Mouse (Mus musculus): ENCODE data around the gene Atrx. TPM values are rescaled to one million over a fixed set of nuclear protein-coding genes. Genes with fewer than 3 reads are reported as not detected.
"Not testable (repeated sequence)": the region's sequence is repeated elsewhere in the genome, so short reads cannot be mapped to it uniquely, and the experiment has no call there.

The Atrx gene
- total RNA-seq (2021) (10 to 100 TPM; 55.6 to 64.9 TPM), polyA plus RNA-seq (2012; rRNA removed) (14.1 and 20.8 TPM in 2 replicates)
- long read RNA-seq, partial matches to known transcripts: 6 of 12 reads
- long read RNA-seq, other reads (novel, unspliced or antisense): 6 of 12 reads

DNA sequence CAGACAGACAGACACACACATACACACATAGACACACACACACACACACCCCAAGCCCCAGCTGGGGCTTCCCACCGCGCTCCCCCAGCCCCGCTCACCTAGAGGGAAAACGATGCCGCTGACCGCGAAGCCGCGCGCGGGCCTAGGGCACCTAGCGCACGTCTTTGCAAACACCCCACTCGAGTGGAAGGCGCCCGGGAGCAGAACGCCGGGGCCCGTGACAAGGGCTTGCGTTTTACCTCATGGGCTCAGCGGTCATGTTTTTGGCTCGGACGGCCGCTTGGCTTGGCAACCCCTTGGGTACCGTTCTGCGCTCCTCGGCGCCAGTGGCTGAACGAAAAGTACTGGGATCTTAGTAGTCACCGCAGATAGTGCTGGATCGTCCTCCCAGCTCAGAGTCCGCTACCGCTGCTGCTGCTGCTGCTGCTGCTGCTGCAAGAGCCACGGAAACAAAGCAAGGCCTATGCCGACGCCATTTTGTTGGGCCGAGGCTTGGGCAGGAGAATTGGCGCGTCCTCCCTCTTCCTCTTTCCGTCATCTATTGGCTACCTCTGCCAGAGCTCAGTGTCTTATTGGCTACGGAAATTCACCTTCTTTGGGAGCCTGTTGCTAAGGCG, at the start of gene Atrx:
TSS of gene Atrx (minus strand) at position 543 of the 617 bp plus-strand sequence.
- intact Hi-C loops (cut with DNase I): loop anchor here (5.0 to 10.0 kb wide), 3 partner anchors 38 to 256 kb away; partner anchors contain the start of genes Magt1 and Pgk1
- H3K4me3 ChIP-seq: peak within 1 kb of the TSS; percentile 59
- WGBS: 21% methylated on average over 42 of the region's 42 CpGs
- H3K27ac ChIP-seq: peak within 1 kb of the TSS; percentile 86
- H3K79me2 ChIP-seq (replicated peaks; ENCODE audit: control insufficient read depth, insufficient read depth, low read length): peaks cover 2% of the 10 kb centered on the region; the same call in 1 of the 2 replicates
- DNase-seq: peak; percentile 71 to 84
- H3K36me3 ChIP-seq (ENCODE audit: control insufficient read depth, insufficient read depth, low read length): peaks cover 2% of the 10 kb centered on the region
- H3K4me1 ChIP-seq (ENCODE audit: control insufficient read depth, insufficient read depth, low read length): peaks cover 5% of the 10 kb centered on the region
- TF ChIP-seq EP300 (IDR thresholded peaks at IDR 0.05; ENCODE audit: insufficient read depth, low read depth, low read length) (no peak), CTCF (IDR thresholded peaks at IDR 0.05) (no peak), POLR2A (IDR thresholded peaks at IDR 0.05; ENCODE audit: insufficient read depth, low read depth, low read length) (peak; percentile 75)
- peak within 1 kb of the TSS; percentile 92 for H3K9ac ChIP-seq (ENCODE audit: low read depth, low read length)
- no peaks in the 10 kb centered on the region for H3K27me3 ChIP-seq (ENCODE audit: control insufficient read depth, insufficient read depth, low read length)

DNA sequence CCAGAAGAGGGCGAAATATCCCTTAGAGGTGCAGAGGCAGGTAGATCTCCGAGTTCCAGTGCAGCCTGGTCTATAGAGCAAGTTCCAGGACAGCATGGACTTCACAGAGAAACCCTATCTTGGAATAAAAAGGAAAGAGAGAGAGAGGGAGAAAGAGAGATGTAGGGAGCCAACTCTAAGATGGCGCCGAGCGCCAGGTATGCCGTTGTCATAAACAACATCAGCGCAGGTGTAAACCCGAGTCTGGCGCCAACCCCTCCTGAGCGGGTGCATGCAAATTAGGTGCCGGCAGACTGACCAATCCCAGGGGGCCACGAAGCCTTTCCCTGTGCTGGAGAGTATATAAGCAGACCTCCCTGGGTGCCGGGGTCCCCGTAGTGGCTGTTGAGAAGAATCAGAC, 27.9 kb upstream of the Atrx start:
- H3K4me3 ChIP-seq; H3K36me3 ChIP-seq (ENCODE audit: control insufficient read depth, insufficient read depth, low read length); DNase-seq; H3K27ac ChIP-seq; H3K9ac ChIP-seq (ENCODE audit: low read depth, low read length); H3K79me2 ChIP-seq (replicated peaks; ENCODE audit: control insufficient read depth, insufficient read depth, low read length); H3K4me1 ChIP-seq (ENCODE audit: control insufficient read depth, insufficient read depth, low read length); intact Hi-C loops (cut with DNase I); H3K27me3 ChIP-seq (ENCODE audit: control insufficient read depth, insufficient read depth, low read length): not testable (repeated sequence)
- 66% methylated on average over 14 of the region's 14 CpGs for WGBS

DNA sequence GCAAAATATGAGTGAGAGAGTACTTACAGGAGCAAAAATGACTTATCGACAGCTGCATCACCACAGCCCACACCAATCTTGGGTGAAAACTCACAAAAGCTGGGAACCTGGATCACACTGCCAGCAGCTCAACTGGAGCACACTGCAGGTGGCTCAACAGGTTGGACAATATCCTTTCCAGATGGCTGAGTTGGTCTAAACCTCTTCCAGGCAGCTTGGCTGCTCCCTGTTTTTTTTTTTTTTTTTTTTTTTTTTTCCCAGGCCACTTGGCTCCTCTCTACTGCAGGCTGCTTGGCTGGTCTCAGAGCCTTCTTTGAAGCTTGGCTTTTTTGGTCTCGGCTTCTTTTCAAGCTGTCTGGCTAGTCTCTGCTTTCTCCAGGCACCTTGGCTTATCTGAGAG, 24.8 kb upstream of the Atrx start:
- WGBS: 79% methylated on average over 2 of the region's 2 CpGs
- DNase-seq: no peak
- intact Hi-C loops (cut with DNase I): no loop called here
- Histone ChIP-seq H3K9ac (ENCODE audit: low read depth, low read length) (no peak overlapping the region), H3K36me3 (ENCODE audit: control insufficient read depth, insufficient read depth, low read length) (no peaks in the 10 kb centered on the region), H3K27me3 (ENCODE audit: control insufficient read depth, insufficient read depth, low read length) (no peaks in the 10 kb centered on the region), H3K27ac (no peak overlapping the region), H3K4me1 (ENCODE audit: control insufficient read depth, insufficient read depth, low read length) (no peaks in the 10 kb centered on the region), H3K4me3 (no peak overlapping the region), H3K79me2 (replicated peaks; ENCODE audit: control insufficient read depth, insufficient read depth, low read length) (no peaks in the 10 kb centered on the region)
- TF ChIP-seq POLR2A (IDR thresholded peaks at IDR 0.05; ENCODE audit: insufficient read depth, low read depth, low read length): no peak
- TF ChIP-seq EP300 (IDR thresholded peaks at IDR 0.05; ENCODE audit: insufficient read depth, low read depth, low read length): no peak
- TF ChIP-seq CTCF (IDR thresholded peaks at IDR 0.05): no peak

DNA sequence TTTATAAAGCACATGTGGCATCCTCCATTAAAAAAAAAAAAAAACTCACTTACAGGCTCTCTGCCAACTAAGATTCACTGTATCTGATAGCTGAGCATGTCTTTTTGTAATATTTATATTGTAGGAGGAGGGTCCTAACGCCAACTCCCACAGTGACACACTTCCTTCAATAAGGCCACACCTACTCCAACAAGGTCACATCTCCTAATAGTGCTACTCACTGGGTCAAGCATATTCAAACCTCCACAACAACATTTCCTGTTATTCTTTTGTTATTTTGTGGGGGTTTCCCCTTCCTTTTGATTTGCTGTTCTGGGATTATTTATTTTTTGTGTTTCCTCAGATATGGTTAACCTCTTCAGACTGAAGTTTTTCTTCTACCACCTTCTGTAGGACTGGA, 17.2 kb upstream of the Atrx start:
- H3K27ac ChIP-seq: no peak overlapping the region
- intact Hi-C loops (cut with DNase I): no loop called here
- DNase-seq: no peak
- no peaks in the 10 kb centered on the region for H3K79me2 ChIP-seq (replicated peaks; ENCODE audit: control insufficient read depth, insufficient read depth, low read length)
- H3K9ac ChIP-seq (ENCODE audit: low read depth, low read length): no peak overlapping the region
- 22% methylated on average over 1 of the region's 1 CpGs for WGBS
- no peak overlapping the region for H3K4me3 ChIP-seq
- H3K36me3 ChIP-seq (ENCODE audit: control insufficient read depth, insufficient read depth, low read length): no peaks in the 10 kb centered on the region
- H3K27me3 ChIP-seq (ENCODE audit: control insufficient read depth, insufficient read depth, low read length): no peaks in the 10 kb centered on the region
- TF ChIP-seq EP300 (IDR thresholded peaks at IDR 0.05; ENCODE audit: insufficient read depth, low read depth, low read length): no peak
- TF ChIP-seq CTCF (IDR thresholded peaks at IDR 0.05): no peak
- no peak for TF ChIP-seq POLR2A (IDR thresholded peaks at IDR 0.05; ENCODE audit: insufficient read depth, low read depth, low read length)
- no peaks in the 10 kb centered on the region for H3K4me1 ChIP-seq (ENCODE audit: control insufficient read depth, insufficient read depth, low read length)

DNA sequence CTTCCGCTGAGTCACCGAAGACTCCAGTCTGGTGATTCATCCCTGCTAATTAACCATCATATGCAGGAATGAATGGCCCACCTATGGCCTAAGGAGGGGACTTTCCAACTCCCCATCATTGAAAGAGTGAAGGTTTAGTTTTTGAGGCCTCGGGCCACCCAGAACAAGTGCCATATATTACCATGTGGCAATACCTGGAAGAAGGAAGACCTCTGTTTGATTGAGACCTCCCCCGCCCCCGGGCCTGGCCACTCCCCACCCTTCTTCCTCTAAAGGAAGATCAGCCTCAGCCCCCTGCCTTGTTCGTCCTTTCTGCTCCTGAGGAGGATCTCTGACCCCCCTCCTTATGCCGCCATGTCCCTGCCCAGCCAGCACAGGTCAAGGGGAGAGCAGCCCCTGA, 10.0 kb upstream of the Atrx start:
- no peaks in the 10 kb centered on the region for H3K36me3 ChIP-seq (ENCODE audit: control insufficient read depth, insufficient read depth, low read length)
- TF ChIP-seq CTCF (IDR thresholded peaks at IDR 0.05): no peak
- TF ChIP-seq POLR2A (IDR thresholded peaks at IDR 0.05; ENCODE audit: insufficient read depth, low read depth, low read length): no peak
- no peak for TF ChIP-seq EP300 (IDR thresholded peaks at IDR 0.05; ENCODE audit: insufficient read depth, low read depth, low read length)
- WGBS: 95% methylated on average over 7 of the region's 7 CpGs
- H3K9ac ChIP-seq (ENCODE audit: low read depth, low read length): no peak overlapping the region
- H3K4me1 ChIP-seq (ENCODE audit: control insufficient read depth, insufficient read depth, low read length): no peaks in the 10 kb centered on the region
- no peak overlapping the region for H3K27ac ChIP-seq
- H3K27me3 ChIP-seq (ENCODE audit: control insufficient read depth, insufficient read depth, low read length): no peaks in the 10 kb centered on the region
- no peak for DNase-seq
- no peaks in the 10 kb centered on the region for H3K79me2 ChIP-seq (replicated peaks; ENCODE audit: control insufficient read depth, insufficient read depth, low read length)
- intact Hi-C loops (cut with DNase I): no loop called here
- H3K4me3 ChIP-seq: no peak overlapping the region

DNA sequence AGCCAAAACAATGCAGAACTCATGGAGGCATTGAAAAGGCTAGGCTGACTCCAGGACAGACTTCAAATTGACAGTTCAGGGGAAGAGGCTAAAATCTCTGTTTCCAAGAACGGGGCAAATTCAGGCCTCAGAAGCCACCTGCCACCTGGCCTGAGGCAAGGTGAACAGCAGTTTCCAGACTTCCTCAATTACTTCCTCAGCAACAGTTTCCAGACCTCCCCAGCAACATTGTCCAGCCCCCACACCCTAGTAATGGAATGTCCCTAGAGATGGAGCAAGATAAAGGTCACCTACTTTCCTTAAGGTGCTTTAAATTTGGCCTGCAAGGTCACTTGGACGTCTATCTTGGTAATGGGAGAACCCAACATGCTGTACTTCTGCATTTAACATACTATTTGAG, 8.5 kb upstream of the Atrx start:
- H3K4me3 ChIP-seq: no peak overlapping the region
- no peak overlapping the region for H3K9ac ChIP-seq (ENCODE audit: low read depth, low read length)
- intact Hi-C loops (cut with DNase I): no loop called here
- TF ChIP-seq EP300 (IDR thresholded peaks at IDR 0.05; ENCODE audit: insufficient read depth, low read depth, low read length): no peak
- no peak for TF ChIP-seq POLR2A (IDR thresholded peaks at IDR 0.05; ENCODE audit: insufficient read depth, low read depth, low read length)
- no peak for TF ChIP-seq CTCF (IDR thresholded peaks at IDR 0.05)
- no peak overlapping the region for H3K27ac ChIP-seq
- H3K4me1 ChIP-seq (ENCODE audit: control insufficient read depth, insufficient read depth, low read length): no peaks in the 10 kb centered on the region
- WGBS: 66% methylated on average over 2 of the region's 2 CpGs
- no peaks in the 10 kb centered on the region for H3K36me3 ChIP-seq (ENCODE audit: control insufficient read depth, insufficient read depth, low read length)
- no peaks in the 10 kb centered on the region for H3K27me3 ChIP-seq (ENCODE audit: control insufficient read depth, insufficient read depth, low read length)
- H3K79me2 ChIP-seq (replicated peaks; ENCODE audit: control insufficient read depth, insufficient read depth, low read length): no peaks in the 10 kb centered on the region
- DNase-seq: no peak
